Mouse (Mus musculus) common myeloid progenitor, adult 5-6 weeks (primary cell): Measurements from ENCODE around the gene Kdm1b. TPM values are rescaled to one million over a fixed set of nuclear protein-coding genes. Genes with fewer than 3 reads are reported as not detected.

Experiments used
- ATAC-seq: replicated peaks from 2 replicates; pipeline ENCODE4 v1.8.0; 2016; ENCODE audit warnings: low read depth, mild to moderate bottlenecking, moderate TSS enrichment, inconsistent platforms; ENCODE audit not compliant: poor library complexity, severe bottlenecking
- total RNA-seq: library from RNA; stranded (forward); fragments of 200-1000, 187-1606 nt; gene quantifications from 2 replicates; pipeline ENCODE4 v1.2.3, GENCODE M21; 2017

The Kdm1b gene
- total RNA-seq, 1 experiment from 2014 or later = 12.6 TPM

- ATAC-seq = peak; percentile 63
Observed at GRCm38 (mm10) chr13:47105711-47106579, 62.6 kb downstream of the Kdm1b start, which contains the start of gene Dek. Gene Dek (minus strand): TSS chr13:47106201.

GRCm38 (mm10) chr13:47106580-47106888 is 63.2 kb downstream of the Kdm1b start:
- ATAC-seq = no peak

GRCm38 (mm10) chr13:47109239-47109638 is 65.9 kb downstream of the Kdm1b start:
- no peak for ATAC-seq

- no peak for ATAC-seq
Observed at GRCm38 (mm10) chr13:47111185-47111584, 67.9 kb downstream of the Kdm1b start.

GRCm38 (mm10) chr13:47112056-47112455 is 68.8 kb downstream of the Kdm1b start:
- no peak for ATAC-seq

- ATAC-seq = peak; percentile 95
Observed at GRCm38 (mm10) chr13:47112924-47113323, 69.6 kb downstream of the Kdm1b start.

- no peak for ATAC-seq
Observed at GRCm38 (mm10) chr13:47116000-47116399, 72.7 kb downstream of the Kdm1b start.

- no peak for ATAC-seq
Observed at GRCm38 (mm10) chr13:47121333-47121889, 78.1 kb downstream of the Kdm1b start.

GRCm38 (mm10) chr13:47122537-47123430 is 79.5 kb downstream of the Kdm1b start, which contains the start of gene Rnf144b:
Gene Rnf144b (plus strand): TSS chr13:47122656.
- ATAC-seq = peak; percentile 82

GRCm38 (mm10) chr13:47124449-47124848 is 81.2 kb downstream of the Kdm1b start:
- ATAC-seq = no peak

- no peak for ATAC-seq
Observed at GRCm38 (mm10) chr13:47124986-47125385, 81.7 kb downstream of the Kdm1b start.

- no peak for ATAC-seq
Observed at GRCm38 (mm10) chr13:47125595-47125994, 82.3 kb downstream of the Kdm1b start.

- ATAC-seq = no peak
Observed at GRCm38 (mm10) chr13:47129090-47129489, 85.8 kb downstream of the Kdm1b start.

GRCm38 (mm10) chr13:47133058-47133457 is 89.8 kb downstream of the Kdm1b start:
- ATAC-seq = no peak

GRCm38 (mm10) chr13:47134836-47135235 is 91.5 kb downstream of the Kdm1b start:
- ATAC-seq = no peak

Other genes with a start within 250 kb of the Kdm1b start
- 37.5 and 43.5 TPM in 2 replicates for gene Kif13a, start 113.6 kb upstream of the Kdm1b start, total RNA-seq
- gene Nhlrc1, start 28.6 kb upstream of the Kdm1b start, total RNA-seq = 2.1 and 2.8 TPM in 2 replicates
- gene Tpmt, start 1.2 kb downstream of the Kdm1b start, total RNA-seq = 1.3 and 2.8 TPM in 2 replicates
- 700 and 820 TPM in 2 replicates for gene Dek, start 62.7 kb downstream of the Kdm1b start, total RNA-seq
- gene Rnf144b, start 79.2 kb downstream of the Kdm1b start, total RNA-seq = 1.7 and 3.1 TPM in 2 replicates